Mouse (Mus musculus) stomach, postnatal 0 days (tissue): ENCODE measurements at regions not wholly inside any gene's neighbourhood (a gene's known extent, or its start where the extent isn't known, plus 50 kb on each side); places are given as distances from the start of the nearest gene placed in this dataset.

ENCODE experiments used
- ATAC-seq: fragments of 200-750 bp; cut with Nextera tagmentation; 2 replicates; pipeline ENCODE4 v1.8.0; 2017; ENCODE audit not compliant: low FRiP score, low TSS enrichment
- DNase-seq: peaks from one replicate; pipeline ENCODE4 v3.0.0-alpha.2; 2016; ENCODE audit warnings: low spot score
- H3K27ac ChIP-seq: fragments of 300-500 bp; sonication (generic); replicated peaks from 2 replicates; pipeline ENCODE4 v1.5.1; 2014; ENCODE audit warnings: mild to moderate bottlenecking, control low read depth
- H3K27me3 ChIP-seq: fragments of 300-500 bp; sonication (generic); 2 replicates; pipeline ENCODE4 v1.6.1; 2014; ENCODE audit warnings: low read length; ENCODE audit not compliant: control insufficient read depth, insufficient read depth
- H3K36me3 ChIP-seq: fragments of 300-500 bp; sonication (generic); 2 replicates; pipeline ENCODE4 v1.6.1; 2014; ENCODE audit warnings: low read length, mixed read lengths; ENCODE audit not compliant: control insufficient read depth, insufficient read depth
- H3K4me1 ChIP-seq: fragments of 300-500 bp; sonication (generic); replicated peaks from 2 replicates; pipeline ENCODE4 v1.6.1; 2014; ENCODE audit warnings: antibody characterized with exemption; ENCODE audit not compliant: control insufficient read depth, insufficient read depth
- H3K4me2 ChIP-seq: fragments of 300-500 bp; sonication (generic); replicated peaks from 2 replicates; pipeline ENCODE4 v1.6.1; 2014; ENCODE audit warnings: low read depth, mild to moderate bottlenecking, control low read depth, moderate library complexity
- H3K4me3 ChIP-seq: fragments of 300-500 bp; sonication (generic); 2 replicates; pipeline ENCODE4 v1.5.1; 2014; ENCODE audit warnings: low read depth, low read length, control low read depth
- H3K9ac ChIP-seq: fragments of 300-500 bp; sonication (generic); 2 replicates; pipeline ENCODE4 v1.6.1; 2014; ENCODE audit warnings: mild to moderate bottlenecking, low read length, control low read depth, mixed read lengths
- H3K9me3 ChIP-seq: fragments of 300-500 bp; sonication (generic); 2 replicates; pipeline ENCODE4 v1.6.1; 2016; ENCODE audit warnings: low read length; ENCODE audit not compliant: control insufficient read depth
- CTCF ChIP-seq: IDR thresholded peaks from 2 replicates; pipeline ENCODE4 v1.5.1; 2016; ENCODE audit warnings: antibody characterized with exemption, low read depth, mild to moderate bottlenecking, moderate library complexity
- EP300 ChIP-seq: optimal IDR thresholded peaks from 2 replicates; pipeline ENCODE3; 2016; ENCODE audit warnings: antibody characterized with exemption
- WGBS: fragments of 180-500 bp; shearing (Covaris S2); extraction: QIAGEN DNeasy Blood & Tissue Kit; methylation state at CpG from one replicate; pipeline ENCODE4 v1.1.7; 2014; 5-methylcytosine and 5-hydroxymethylcytosine counted together

- DNase-seq (peak; percentile 96), ATAC-seq (peak; percentile 90)
- Histone ChIP-seq H3K36me3 (no peaks in the 10 kb centered on the region), H3K4me2 (0 out of 2 replicates have a peak overlapping the region, but pooled peaks have one; percentile 18), H3K27me3 (no peaks in the 10 kb centered on the region), H3K27ac (peak overlapping the region; percentile 90), H3K9ac (no peak overlapping the region), H3K4me3 (no peak overlapping the region), H3K4me1 (no peaks in the 10 kb centered on the region), H3K9me3 (no peaks in the 10 kb centered on the region)
- TF ChIP-seq CTCF (no peak), EP300 (peak; percentile 81)
- 48% methylated on average over 4 of the region's 4 CpGs for WGBS
Measured at GRCm38 (mm10) chr9:42196552-42196951, 67.5 kb downstream of the Sc5d start.

- Histone ChIP-seq H3K4me3 (no peak overlapping the region), H3K9ac (no peak overlapping the region), H3K4me2 (peak overlapping the region; percentile 18; the same call in 1 of the 2 replicates), H3K4me1 (no peaks in the 10 kb centered on the region), H3K27me3 (no peaks in the 10 kb centered on the region), H3K36me3 (no peaks in the 10 kb centered on the region), H3K9me3 (no peaks in the 10 kb centered on the region), H3K27ac (peak overlapping the region; percentile 90)
- peak; percentile 50 for DNase-seq
- peak; percentile 34 for ATAC-seq
- TF ChIP-seq CTCF (no peak), EP300 (no peak)
- WGBS: 62% methylated on average over 6 of the region's 6 CpGs
Measured at GRCm38 (mm10) chr9:42196110-42196509, 67.9 kb downstream of the Sc5d start.

GRCm38 (mm10) chr9:42195651-42196050 lies 68.4 kb downstream of the Sc5d start:
- TF ChIP-seq CTCF (no peak), EP300 (no peak)
- Histone ChIP-seq H3K36me3 (no peaks in the 10 kb centered on the region), H3K4me1 (no peaks in the 10 kb centered on the region), H3K27ac (peak overlapping the region; percentile 90), H3K4me2 (peak overlapping the region; percentile 18; the same call in 1 of the 2 replicates), H3K9ac (no peak overlapping the region), H3K9me3 (no peaks in the 10 kb centered on the region), H3K4me3 (no peak overlapping the region), H3K27me3 (no peaks in the 10 kb centered on the region)
- DNase-seq (peak; percentile 63), ATAC-seq (peak; percentile 81)
- WGBS: 59% methylated on average over 8 of the region's 8 CpGs

- no peak overlapping the region for H3K4me3 ChIP-seq
- no peaks in the 10 kb centered on the region for H3K9me3 ChIP-seq
- DNase-seq (no peak), ATAC-seq (no peak)
- 75% methylated on average over 6 of the region's 6 CpGs for WGBS
- no peaks in the 10 kb centered on the region for H3K36me3 ChIP-seq
- H3K9ac ChIP-seq: no peak overlapping the region
- H3K27me3 ChIP-seq: no peaks in the 10 kb centered on the region
- no peak overlapping the region for H3K4me2 ChIP-seq
- no peaks in the 10 kb centered on the region for H3K4me1 ChIP-seq
- TF ChIP-seq CTCF (no peak), EP300 (no peak)
- H3K27ac ChIP-seq: peak overlapping the region; percentile 90
Measured at GRCm38 (mm10) chr9:42194939-42195338, 69.1 kb downstream of the Sc5d start.

- Histone ChIP-seq H3K9me3 (no peaks in the 10 kb centered on the region), H3K4me2 (no peak overlapping the region), H3K9ac (no peak overlapping the region), H3K27ac (no peak overlapping the region), H3K36me3 (no peaks in the 10 kb centered on the region), H3K4me1 (no peaks in the 10 kb centered on the region), H3K27me3 (no peaks in the 10 kb centered on the region), H3K4me3 (no peak overlapping the region)
- DNase-seq (no peak), ATAC-seq (no peak)
- WGBS: 45% methylated on average over 2 of the region's 2 CpGs
- no peak for TF ChIP-seq EP300
- TF ChIP-seq CTCF: no peak
Measured at GRCm38 (mm10) chr9:42194176-42194575, 69.9 kb downstream of the Sc5d start.

GRCm38 (mm10) chr9:42192967-42193733 lies 69.1 kb upstream of the Sorl1 start:
- no peaks in the 10 kb centered on the region for H3K36me3 ChIP-seq
- no peaks in the 10 kb centered on the region for H3K27me3 ChIP-seq
- H3K4me1 ChIP-seq: 0 out of 2 replicates have a peak, but pooled peaks cover 4% of the 10 kb centered on the region
- ATAC-seq (no peak), DNase-seq (no peak)
- 65% methylated on average over 12 of the region's 12 CpGs for WGBS
- H3K4me3 ChIP-seq: no peak overlapping the region
- no peaks in the 10 kb centered on the region for H3K9me3 ChIP-seq
- no peak overlapping the region for H3K4me2 ChIP-seq
- H3K9ac ChIP-seq: no peak overlapping the region
- H3K27ac ChIP-seq: no peak overlapping the region
- TF ChIP-seq CTCF: no peak
- TF ChIP-seq EP300: no peak
